Mouse (Mus musculus) heart, embryonic 13.5 days (tissue): ENCODE measurements around the gene Scube3. TPM values are rescaled to one million over a fixed set of nuclear protein-coding genes. Genes with fewer than 3 reads are reported as not detected.

Experiments
- ATAC-seq: fragments of 200-750 bp; cut with Nextera tagmentation; 2 replicates; pipeline ENCODE4 v1.8.0; 2017; ENCODE audit warnings: moderate TSS enrichment; ENCODE audit not compliant: insufficient number of reproducible peaks, low FRiP score, low TSS enrichment; ENCODE audit errors: extremely low read depth
- H3K27ac ChIP-seq: fragments of 300-500 bp; sonication (generic); replicated peaks from 2 replicates; pipeline ENCODE4 v1.5.1; 2015; ENCODE audit warnings: moderate library complexity, mild to moderate bottlenecking, inconsistent platforms
- H3K27me3 ChIP-seq: fragments of 300-500 bp; sonication (generic); replicated peaks from 2 replicates; pipeline ENCODE4 v1.6.1; 2015; ENCODE audit warnings: mild to moderate bottlenecking, inconsistent platforms
- H3K36me3 ChIP-seq: fragments of 300-500 bp; sonication (generic); 2 replicates; pipeline ENCODE4 v1.6.1; 2015; ENCODE audit warnings: mild to moderate bottlenecking, inconsistent platforms
- H3K4me1 ChIP-seq: fragments of 300-500 bp; sonication (generic); 2 replicates; pipeline ENCODE4 v1.6.1; 2015; ENCODE audit warnings: inconsistent platforms
- H3K4me2 ChIP-seq: fragments of 300-500 bp; sonication (generic); 2 replicates; pipeline ENCODE4 v1.6.1; 2015; ENCODE audit warnings: inconsistent platforms, mild to moderate bottlenecking, moderate library complexity
- H3K4me3 ChIP-seq: fragments of 300-500 bp; sonication (generic); 2 replicates; pipeline ENCODE4 v1.5.1; 2015; ENCODE audit warnings: moderate library complexity, mild to moderate bottlenecking, inconsistent platforms
- H3K9ac ChIP-seq: fragments of 300-500 bp; sonication (generic); 2 replicates; pipeline ENCODE4 v1.6.1; 2015; ENCODE audit warnings: inconsistent platforms, mild to moderate bottlenecking, moderate library complexity
- H3K9me3 ChIP-seq: fragments of 300-500 bp; sonication (generic); 2 replicates; pipeline ENCODE4 v1.6.1; 2016; ENCODE audit warnings: inconsistent platforms
- WGBS: fragments of 180-500 bp; shearing (Covaris S2); methylation state at CpG from one replicate; pipeline ENCODE4 v1.1.7; 2015; ENCODE audit warnings: mixed read lengths; 5-methylcytosine and 5-hydroxymethylcytosine counted together
- polyA plus RNA-seq: library from polyadenylated mRNA; unstranded; fragments of >200 nt; fragmentation: Nextera tagmentation; extraction: Ambion mirVana; gene quantifications from 2 replicates; pipeline ENCODE4 v1.2.1, GENCODE M21; 2015

Gene Scube3
- polyA plus RNA-seq, result 0.69 and 1.1 TPM in 2 replicates

DNA sequence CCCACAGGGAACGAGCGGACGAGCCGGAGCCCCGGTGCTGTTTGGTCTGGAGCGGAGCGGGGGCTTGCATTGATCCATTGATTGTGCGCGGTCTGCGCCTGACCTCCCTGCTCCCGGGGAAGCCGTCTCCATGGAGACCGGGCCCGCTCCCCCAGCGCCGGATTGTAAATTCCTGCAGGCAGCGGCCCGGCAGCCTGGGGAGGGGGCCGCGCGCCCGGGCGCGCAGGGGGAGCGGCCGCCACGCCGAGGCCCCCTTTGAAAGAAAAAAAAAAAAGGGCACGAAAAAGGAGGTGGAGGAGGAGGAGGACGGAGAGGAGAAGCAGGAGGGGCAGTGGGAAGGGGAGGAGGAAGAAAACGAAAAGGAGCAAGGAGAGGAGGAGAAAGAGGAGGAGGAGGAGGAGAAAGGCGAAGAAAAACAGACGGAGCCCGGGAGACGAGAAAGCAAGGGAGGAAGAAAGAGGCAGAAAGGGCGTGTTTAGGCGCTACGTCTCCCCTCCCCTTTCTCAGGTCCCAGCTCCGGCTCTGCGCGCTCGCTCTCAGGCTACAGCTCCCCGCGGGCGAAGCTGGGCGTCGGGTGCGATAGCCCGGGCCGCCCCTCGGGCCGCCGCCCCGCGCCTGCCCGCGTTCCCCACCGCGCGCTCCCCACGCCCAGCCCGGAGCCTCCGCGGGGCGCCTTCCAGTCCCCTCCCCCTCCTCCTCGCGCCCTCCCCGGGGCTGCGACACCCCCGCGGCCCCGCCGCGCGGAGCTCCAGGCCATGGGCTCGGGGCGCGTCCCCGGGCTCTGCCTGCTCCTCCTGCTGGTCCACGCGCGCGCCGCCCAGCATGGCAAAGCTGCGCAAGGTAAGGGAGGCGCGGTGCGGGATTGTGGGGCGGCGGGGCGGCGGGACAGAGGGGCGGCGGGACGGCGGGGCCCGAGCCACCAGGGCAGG lies at the start of gene Scube3:
Gene Scube3 (plus strand): TSS at position 371 of the 929 bp plus-strand sequence.
- H3K4me2 ChIP-seq, result peak within 1 kb of the TSS; percentile 98
- H3K27me3 ChIP-seq, result peaks cover 96% of the 10 kb centered on the region
- no peaks in the 10 kb centered on the region for H3K36me3 ChIP-seq
- peak within 1 kb of the TSS; percentile 82 for H3K9ac ChIP-seq
- ATAC-seq, result no peak
- peak within 1 kb of the TSS; percentile 70 for H3K4me3 ChIP-seq
- peaks cover 50% of the 10 kb centered on the region for H3K4me1 ChIP-seq
- WGBS, result 1% methylated on average over 79 of the region's 97 CpGs
- peak within 1 kb of the TSS; percentile 20 for H3K27ac ChIP-seq
- no peaks in the 10 kb centered on the region for H3K9me3 ChIP-seq

DNA sequence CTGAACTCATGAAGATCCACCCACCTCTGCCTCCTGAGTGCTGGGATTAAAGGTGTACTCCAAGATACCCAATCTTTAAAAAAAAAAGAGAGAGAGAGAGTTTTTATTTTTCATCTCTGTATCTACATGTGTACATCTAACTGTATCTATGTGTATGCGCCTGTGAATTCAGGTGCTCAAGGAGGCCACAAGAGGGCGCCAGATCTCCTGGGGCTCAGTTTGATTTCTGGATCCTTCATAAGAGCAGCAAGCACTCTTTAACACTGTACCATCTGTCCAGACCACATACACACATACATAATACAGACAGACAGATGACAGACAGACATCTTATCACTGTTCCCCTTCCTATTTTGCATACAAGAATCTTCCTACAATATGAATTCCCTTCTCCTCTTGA lies 49.6 kb upstream of the Scube3 start:
- Histone ChIP-seq H3K4me2 (no peak overlapping the region), H3K9ac (no peak overlapping the region), H3K27me3 (no peaks in the 10 kb centered on the region), H3K27ac (no peak overlapping the region), H3K36me3 (no peaks in the 10 kb centered on the region), H3K9me3 (peaks cover 11% of the 10 kb centered on the region), H3K4me3 (no peak overlapping the region), H3K4me1 (peaks cover 9% of the 10 kb centered on the region)
- WGBS, result 74% methylated on average over 2 of the region's 2 CpGs
- ATAC-seq, result no peak

DNA sequence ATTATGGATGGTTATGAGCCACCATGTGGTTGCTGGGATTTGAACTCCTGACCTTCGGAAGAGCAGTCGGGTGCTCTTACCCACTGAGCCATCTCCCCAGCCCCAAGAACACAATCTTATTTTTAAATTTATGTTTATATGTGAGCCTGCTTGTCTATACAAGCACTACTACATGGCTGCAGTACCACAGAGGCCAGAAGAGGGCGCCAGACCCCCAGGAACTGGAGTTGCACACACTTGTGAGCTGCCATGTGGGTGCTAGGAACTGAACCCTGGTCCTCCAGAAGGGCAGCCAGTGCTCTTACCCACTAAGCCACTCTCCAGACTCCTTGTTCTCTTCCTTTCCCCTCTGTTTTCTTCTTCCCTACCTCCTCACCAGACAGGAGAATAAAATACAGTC lies 48.1 kb upstream of the Scube3 start:
- no peak overlapping the region for H3K4me2 ChIP-seq
- no peak overlapping the region for H3K9ac ChIP-seq
- H3K4me3 ChIP-seq, result no peak overlapping the region
- ATAC-seq, result no peak
- peaks cover 11% of the 10 kb centered on the region for H3K9me3 ChIP-seq
- no peaks in the 10 kb centered on the region for H3K36me3 ChIP-seq
- 0 out of 2 replicates have a peak, but pooled peaks cover under 1% of the 10 kb centered on the region for H3K4me1 ChIP-seq
- no peak overlapping the region for H3K27ac ChIP-seq
- peaks cover 5% of the 10 kb centered on the region; the same call in 1 of the 2 replicates for H3K27me3 ChIP-seq
- 70% methylated on average over 3 of the region's 3 CpGs for WGBS

DNA sequence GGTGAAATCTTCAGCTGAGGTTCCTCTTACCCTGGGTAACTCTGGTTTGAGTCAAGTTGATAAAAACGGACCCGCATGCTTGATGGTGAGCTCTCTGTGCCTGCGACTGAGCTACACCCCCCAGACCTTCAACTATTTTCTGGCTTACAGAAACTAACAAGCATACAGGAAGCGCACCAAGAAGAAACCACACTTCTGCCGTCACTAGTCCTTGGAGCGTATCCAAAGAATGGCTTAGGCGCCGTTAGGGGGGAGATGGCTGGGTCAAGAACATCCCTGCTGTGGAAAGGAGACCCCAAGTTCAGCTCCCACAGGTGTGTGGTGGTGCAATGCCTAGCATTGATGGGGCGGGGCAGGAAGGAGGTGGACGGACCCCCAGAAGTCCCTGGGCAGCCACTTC lies 45.5 kb upstream of the Scube3 start:
- Histone ChIP-seq H3K9me3 (peaks cover 11% of the 10 kb centered on the region), H3K4me2 (no peak overlapping the region), H3K27me3 (peaks cover 5% of the 10 kb centered on the region; the same call in 1 of the 2 replicates), H3K27ac (no peak overlapping the region), H3K36me3 (no peaks in the 10 kb centered on the region), H3K4me3 (no peak overlapping the region), H3K4me1 (0 out of 2 replicates have a peak, but pooled peaks cover 3% of the 10 kb centered on the region), H3K9ac (no peak overlapping the region)
- no peak for ATAC-seq
- 72% methylated on average over 10 of the region's 10 CpGs for WGBS

DNA sequence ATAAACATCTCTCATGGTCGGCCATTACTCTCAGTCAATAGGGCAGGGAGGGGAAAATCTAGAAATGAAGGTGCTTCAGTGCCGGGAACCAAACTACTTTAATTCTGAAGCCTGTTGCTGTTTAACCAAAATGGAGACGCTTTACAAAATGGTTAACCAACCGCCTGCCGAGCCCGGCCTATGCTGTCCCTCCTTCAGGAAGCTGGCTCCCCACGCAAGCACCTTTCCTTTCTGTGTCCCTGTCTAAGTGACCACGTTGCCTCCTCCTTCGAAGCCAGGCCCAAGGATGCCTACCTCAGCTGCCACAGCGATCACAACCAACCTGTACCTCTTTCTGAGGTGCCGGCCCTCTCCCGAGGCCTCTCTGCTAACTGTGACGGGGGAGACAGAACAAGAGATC lies 44.6 kb upstream of the Scube3 start:
- Histone ChIP-seq H3K36me3 (no peaks in the 10 kb centered on the region), H3K4me1 (0 out of 2 replicates have a peak, but pooled peaks cover 3% of the 10 kb centered on the region), H3K9me3 (peaks cover 8% of the 10 kb centered on the region), H3K27ac (no peak overlapping the region), H3K9ac (no peak overlapping the region), H3K4me3 (no peak overlapping the region), H3K27me3 (peaks cover 7% of the 10 kb centered on the region; the same call in 1 of the 2 replicates), H3K4me2 (no peak overlapping the region)
- no peak for ATAC-seq
- 78% methylated on average over 13 of the region's 13 CpGs for WGBS

DNA sequence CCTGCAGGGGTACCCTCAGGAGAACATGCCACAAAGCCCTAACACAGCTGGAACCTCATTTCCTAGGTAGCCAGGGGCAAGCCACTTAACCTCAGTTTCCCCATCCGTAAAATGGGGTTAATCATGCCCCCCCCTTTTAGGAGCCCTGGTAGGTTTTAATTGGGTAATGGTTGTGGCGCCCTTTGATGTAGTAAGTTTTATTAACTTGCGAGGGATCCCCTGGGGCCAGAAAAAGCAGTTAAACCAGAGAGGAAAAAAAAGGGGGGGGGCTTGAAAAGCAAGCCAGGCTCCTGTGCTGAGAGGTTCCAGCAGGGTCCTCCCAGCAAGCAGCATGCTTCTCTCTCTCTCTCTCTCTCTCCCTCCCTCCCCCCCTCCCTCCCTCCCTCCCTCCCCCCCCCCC lies 42.9 kb upstream of the Scube3 start:
- 60% methylated on average over 3 of the region's 3 CpGs for WGBS
- H3K36me3 ChIP-seq, result no peaks in the 10 kb centered on the region
- H3K27me3 ChIP-seq, result peaks cover 8% of the 10 kb centered on the region; the same call in 1 of the 2 replicates
- no peak overlapping the region for H3K27ac ChIP-seq
- H3K4me1 ChIP-seq, result 0 out of 2 replicates have a peak, but pooled peaks cover 3% of the 10 kb centered on the region
- no peak overlapping the region for H3K9ac ChIP-seq
- ATAC-seq, result no peak
- no peak overlapping the region for H3K4me2 ChIP-seq
- H3K9me3 ChIP-seq, result peaks cover 2% of the 10 kb centered on the region
- no peak overlapping the region for H3K4me3 ChIP-seq

DNA sequence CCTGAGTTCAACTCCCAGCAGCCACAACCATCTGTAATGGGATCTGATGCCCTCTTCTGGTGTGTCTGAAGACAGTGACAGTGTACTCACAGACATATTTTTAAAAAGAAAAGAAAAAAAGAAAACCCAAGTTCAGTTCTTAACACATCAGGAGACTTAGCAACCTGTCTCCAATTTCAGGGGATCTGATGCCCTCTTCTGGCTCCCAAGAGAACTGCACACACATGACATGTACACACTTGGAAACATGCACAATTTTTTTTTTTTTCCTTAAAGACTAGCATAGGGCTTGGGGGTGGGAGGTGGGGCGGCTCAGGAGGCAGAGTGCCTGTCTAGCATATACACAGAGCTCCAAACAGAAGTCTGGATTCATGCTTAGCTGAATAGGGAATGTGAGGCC lies 41.3 kb upstream of the Scube3 start:
- 80% methylated on average over 1 of the region's 1 CpGs for WGBS
- H3K4me3 ChIP-seq, result no peak overlapping the region
- no peak overlapping the region for H3K9ac ChIP-seq
- H3K27me3 ChIP-seq, result peaks cover 8% of the 10 kb centered on the region; the same call in 1 of the 2 replicates
- H3K27ac ChIP-seq, result no peak overlapping the region
- H3K4me2 ChIP-seq, result no peak overlapping the region
- no peaks in the 10 kb centered on the region for H3K9me3 ChIP-seq
- 0 out of 2 replicates have a peak, but pooled peaks cover 3% of the 10 kb centered on the region for H3K4me1 ChIP-seq
- ATAC-seq, result no peak
- H3K36me3 ChIP-seq, result no peaks in the 10 kb centered on the region

DNA sequence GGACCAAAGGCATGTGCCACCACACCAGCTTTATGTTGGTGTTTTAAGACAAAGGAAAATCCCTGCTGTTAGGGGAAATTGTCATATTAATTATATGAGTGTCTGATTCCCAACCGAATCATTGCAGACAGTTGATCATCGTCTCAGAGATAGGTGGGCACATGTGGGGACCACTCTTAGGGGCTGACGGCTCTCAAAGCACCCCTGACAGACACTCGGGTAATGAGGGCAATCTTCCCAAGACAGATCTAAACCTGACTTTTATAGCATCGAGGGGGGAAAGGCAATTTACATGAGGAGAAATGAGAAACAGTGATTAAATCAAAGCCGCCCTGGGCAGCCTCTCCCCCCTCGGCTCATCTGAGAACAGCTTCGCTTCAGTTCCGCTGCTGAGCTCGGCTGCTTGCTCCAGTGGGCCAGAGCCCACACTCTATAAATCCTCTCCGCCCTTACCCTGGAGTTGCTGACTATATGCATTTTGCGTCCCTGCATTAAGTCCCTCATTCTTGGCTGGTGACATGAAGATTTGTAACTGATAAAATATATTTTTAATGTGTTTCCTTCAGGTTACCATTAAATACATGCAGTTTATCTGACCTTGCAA lies 40.6 kb upstream of the Scube3 start:
- H3K9me3 ChIP-seq, result no peaks in the 10 kb centered on the region
- WGBS, result 64% methylated on average over 12 of the region's 12 CpGs
- H3K36me3 ChIP-seq, result no peaks in the 10 kb centered on the region
- no peak overlapping the region for H3K4me2 ChIP-seq
- H3K27me3 ChIP-seq, result peaks cover 8% of the 10 kb centered on the region; the same call in 1 of the 2 replicates
- H3K9ac ChIP-seq, result no peak overlapping the region
- 0 out of 2 replicates have a peak, but pooled peaks cover 3% of the 10 kb centered on the region for H3K4me1 ChIP-seq
- H3K27ac ChIP-seq, result no peak overlapping the region
- no peak for ATAC-seq
- H3K4me3 ChIP-seq, result no peak overlapping the region

DNA sequence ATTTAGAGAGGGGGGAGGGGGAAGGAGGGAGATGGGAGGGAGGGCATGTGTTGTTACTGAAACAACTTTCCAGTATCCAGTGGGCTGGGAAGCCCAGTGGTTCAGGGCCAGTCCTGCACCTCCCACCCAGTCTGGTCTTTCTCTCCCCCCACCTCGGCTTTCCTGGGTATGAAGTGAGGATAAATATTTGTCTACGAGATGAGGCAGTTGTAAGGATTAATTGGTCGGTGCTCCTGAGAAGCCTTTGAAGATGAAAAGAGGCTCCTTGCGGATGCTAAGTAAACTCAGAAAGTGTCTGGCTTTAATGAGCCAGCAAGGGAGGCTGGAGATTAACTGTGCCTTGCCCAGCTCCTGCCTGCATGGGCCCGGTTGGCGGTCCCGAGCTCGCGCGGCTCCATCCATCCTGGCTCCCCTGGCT lies 40.0 kb upstream of the Scube3 start:
- no peak overlapping the region for H3K4me3 ChIP-seq
- H3K27ac ChIP-seq, result no peak overlapping the region
- no peak overlapping the region for H3K4me2 ChIP-seq
- WGBS, result 34% methylated on average over 10 of the region's 10 CpGs
- no peaks in the 10 kb centered on the region for H3K36me3 ChIP-seq
- no peak overlapping the region for H3K9ac ChIP-seq
- ATAC-seq, result no peak
- peaks cover 8% of the 10 kb centered on the region; the same call in 1 of the 2 replicates for H3K27me3 ChIP-seq
- peaks cover 5% of the 10 kb centered on the region; the same call in 1 of the 2 replicates for H3K4me1 ChIP-seq
- no peaks in the 10 kb centered on the region for H3K9me3 ChIP-seq

DNA sequence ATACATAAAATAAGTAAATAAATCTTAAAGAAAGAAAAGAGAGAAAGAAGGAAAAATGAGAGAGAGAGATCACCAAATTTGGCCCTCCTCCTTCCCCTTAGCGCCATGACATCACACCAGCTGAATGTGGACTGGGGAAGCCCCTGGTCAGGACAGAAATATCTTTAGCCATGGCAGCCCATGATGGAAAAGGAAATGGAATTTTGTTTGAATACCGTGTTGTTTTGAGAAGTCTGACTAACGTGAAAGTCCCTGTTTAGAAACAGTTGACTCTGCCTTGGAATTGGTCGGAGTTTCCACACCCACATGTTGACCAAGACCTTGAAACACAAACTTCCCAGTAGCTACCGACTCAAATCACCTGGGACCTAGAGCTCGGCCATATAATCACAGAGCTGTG lies 37.5 kb upstream of the Scube3 start:
- WGBS, result 66% methylated on average over 6 of the region's 6 CpGs
- Histone ChIP-seq H3K4me2 (no peak overlapping the region), H3K36me3 (no peaks in the 10 kb centered on the region), H3K27me3 (0 out of 2 replicates have a peak, but pooled peaks cover 8% of the 10 kb centered on the region), H3K4me1 (peaks cover 7% of the 10 kb centered on the region), H3K4me3 (no peak overlapping the region), H3K27ac (no peak overlapping the region), H3K9ac (no peak overlapping the region), H3K9me3 (no peaks in the 10 kb centered on the region)
- no peak for ATAC-seq

DNA sequence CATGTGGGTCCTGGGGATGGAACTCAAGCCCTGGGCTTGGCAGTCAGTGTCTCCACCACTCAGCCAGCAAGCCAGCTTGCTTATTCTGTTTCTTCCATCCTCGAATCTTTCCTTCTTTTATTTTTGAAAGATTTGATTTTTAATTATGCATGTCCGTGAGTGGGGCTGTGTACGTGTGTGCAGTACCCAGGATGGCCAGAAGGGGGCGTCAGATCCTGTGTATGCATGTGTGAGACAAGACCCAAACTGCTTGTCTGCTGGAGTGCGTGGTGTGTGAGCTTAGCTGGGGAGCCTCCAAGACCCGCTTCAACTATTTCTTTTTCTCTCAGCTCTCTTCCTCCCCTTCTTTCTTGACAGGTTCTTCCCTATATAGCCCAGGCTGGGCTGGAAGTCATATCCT lies 35.6 kb upstream of the Scube3 start:
- 0 out of 2 replicates have a peak, but pooled peaks cover 8% of the 10 kb centered on the region for H3K27me3 ChIP-seq
- H3K27ac ChIP-seq, result no peak overlapping the region
- no peak overlapping the region for H3K9ac ChIP-seq
- H3K36me3 ChIP-seq, result no peaks in the 10 kb centered on the region
- peaks cover 7% of the 10 kb centered on the region for H3K4me1 ChIP-seq
- WGBS, result 74% methylated on average over 6 of the region's 6 CpGs
- no peak overlapping the region for H3K4me2 ChIP-seq
- ATAC-seq, result no peak
- no peak overlapping the region for H3K4me3 ChIP-seq
- no peaks in the 10 kb centered on the region for H3K9me3 ChIP-seq
